Mouse (Mus musculus) left cerebral cortex, adult 2 months (tissue): ENCODE results near the gene Cfap99. TPM values are rescaled to one million over a fixed set of nuclear protein-coding genes. Genes with fewer than 3 reads are reported as not detected.

Experiments used
- DNase-seq, 2 experiments: peaks; one replicate each; pipeline ENCODE4 v3.0.0; 2021 to 2022; ENCODE audit warnings: low spot score in 2 of 2, mixed read lengths in 1 of 2; ENCODE audit errors: extremely low spot score in 1 of 2
- H3K27ac ChIP-seq: fragments of 200-600 bp; 2 replicates; pipeline ENCODE4 v1.8.1; 2022
- H3K4me3 ChIP-seq: fragments of 200-600 bp; 2 replicates; pipeline ENCODE4 v1.8.1; 2022
- CTCF ChIP-seq: fragments of 200-600 bp; IDR thresholded peaks from 2 replicates; pipeline ENCODE4 v1.8.1; 2022; ENCODE audit warnings: antibody characterized with exemption, mild to moderate bottlenecking, moderate library complexity
- intact Hi-C: fragments of 180-260 bp; cut with DNase I; formaldehyde crosslinking; loops from one replicate; pipeline ENCODE4 v1.15.1; 2025
- total RNA-seq, 2 experiments: library from RNA; stranded (reverse); gene quantifications; 2 replicates each; pipeline ENCODE4 v1.2.3; 2021

The Cfap99 gene
- total RNA-seq, 2 experiments from 2014 or later: 1.4 to 1.5 TPM

DNA sequence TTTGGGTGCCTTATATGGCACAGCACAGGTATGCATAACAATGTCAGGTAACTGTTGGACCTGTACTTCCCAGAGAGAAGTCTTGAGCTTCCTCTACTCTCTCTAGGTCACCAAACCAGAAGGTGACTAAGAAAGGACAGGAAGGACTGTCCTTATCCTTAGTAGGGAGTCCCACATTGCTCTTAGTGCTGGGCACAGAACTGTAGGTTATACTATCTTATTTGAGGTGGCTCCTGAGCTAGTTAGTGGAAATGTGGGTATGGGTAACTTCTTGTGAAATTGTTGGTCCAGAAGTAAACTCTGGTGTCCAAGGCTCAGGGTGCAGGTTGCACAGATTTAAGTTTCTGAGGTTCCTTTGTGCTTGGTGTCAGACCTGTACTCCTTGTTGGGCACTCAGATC lies 83.7 kb downstream of the Cfap99 start:
- Histone ChIP-seq H3K27ac (no peak overlapping the region), H3K4me3 (no peak overlapping the region)
- TF ChIP-seq CTCF: no peak
- intact Hi-C loops: loop anchor here (5.0 kb wide), 1 partner anchor 265 kb away; the partner anchor contains the start of gene Mfsd10
- DNase-seq: no peak

DNA sequence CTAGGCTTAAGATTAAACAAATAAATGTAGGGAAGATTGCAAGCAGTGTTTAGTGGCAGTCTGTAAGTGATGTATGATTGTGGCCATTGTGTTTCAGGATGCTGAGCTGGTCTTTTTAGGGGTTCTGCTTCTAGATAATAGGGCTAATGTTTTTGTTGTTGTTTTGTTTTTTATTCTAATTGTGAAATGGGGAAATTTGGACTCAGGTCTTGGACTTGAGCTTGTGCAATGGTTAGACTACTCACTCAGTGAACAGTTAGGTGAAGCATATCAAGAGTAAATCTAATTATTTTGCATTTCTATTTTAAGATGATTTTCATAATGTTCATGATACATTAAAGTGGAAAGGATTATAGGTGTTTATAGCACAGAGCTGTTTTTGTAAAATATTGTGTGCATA lies 84.1 kb downstream of the Cfap99 start:
- intact Hi-C loops: loop anchor here (5.0 kb wide), 1 partner anchor 265 kb away; the partner anchor contains the start of gene Mfsd10
- no peak overlapping the region for H3K27ac ChIP-seq
- TF ChIP-seq CTCF: no peak
- no peak overlapping the region for H3K4me3 ChIP-seq
- no peak for DNase-seq

Other genes starting within 250 kb of the Cfap99 start
- gene Poln, start 119.2 kb upstream of the Cfap99 start, total RNA-seq: 1 to 10 TPM; 2.1 to 2.3 TPM
- gene Haus3, start 119.1 kb upstream of the Cfap99 start, total RNA-seq: 1 to 10 TPM; 7.7 to 8.5 TPM
- gene Mxd4, start 100.9 kb upstream of the Cfap99 start, total RNA-seq: 10 to 100 TPM; 82.6 to 91.1 TPM
- gene Zfyve28, start 151 bp upstream of the Cfap99 start, total RNA-seq: 10 to 100 TPM; 50.2 to 54.2 TPM
- gene Rnf4, start 47.7 kb downstream of the Cfap99 start, total RNA-seq: 10 to 100 TPM; 87.0 to 90.7 TPM
- 10 to 100 TPM; 39.0 to 43.3 TPM for gene Fam193a, start 81.3 kb downstream of the Cfap99 start, total RNA-seq
- 10 to 100 TPM; 20.2 to 21.8 TPM for gene Tnip2, start 225.4 kb downstream of the Cfap99 start, total RNA-seq
- 1 to 10 TPM; 3.4 to 3.9 TPM for gene Sh3bp2, start 237.2 kb downstream of the Cfap99 start, total RNA-seq